Mouse (Mus musculus) liver, embryonic 13.5 days (tissue): ENCODE measurements around the gene Desi2. TPM values are rescaled to one million over a fixed set of nuclear protein-coding genes. Genes with fewer than 3 reads are reported as not detected.
"Not testable (repeated sequence)": the region's sequence is repeated elsewhere in the genome, so short reads cannot be mapped to it uniquely, and the experiment has no call there.

Source experiments
- ATAC-seq: fragments of 200-750 bp; cut with Nextera tagmentation; 2 replicates; pipeline ENCODE4 v1.8.0; 2017; ENCODE audit warnings: low read depth, mild to moderate bottlenecking, moderate number of reproducible peaks, moderate library complexity
- DNase-seq: peaks from one replicate; pipeline ENCODE4 v3.0.0; 2022
- H3K27ac ChIP-seq: fragments of 300-500 bp; sonication (generic); 2 replicates; pipeline ENCODE4 v1.5.1; 2015; ENCODE audit warnings: moderate library complexity, mild to moderate bottlenecking, inconsistent platforms
- H3K27me3 ChIP-seq: fragments of 300-500 bp; sonication (generic); 2 replicates; pipeline ENCODE4 v1.6.1; 2015; ENCODE audit warnings: mild to moderate bottlenecking, inconsistent platforms
- H3K36me3 ChIP-seq: fragments of 300-500 bp; sonication (generic); 2 replicates; pipeline ENCODE4 v1.6.1; 2015; ENCODE audit warnings: mild to moderate bottlenecking, inconsistent platforms
- H3K4me1 ChIP-seq: fragments of 300-500 bp; sonication (generic); replicated peaks from 2 replicates; pipeline ENCODE4 v1.6.1; 2015; ENCODE audit warnings: inconsistent platforms
- H3K4me2 ChIP-seq: fragments of 300-500 bp; sonication (generic); 2 replicates; pipeline ENCODE4 v1.6.1; 2015; ENCODE audit warnings: inconsistent platforms, mild to moderate bottlenecking, moderate library complexity
- H3K4me3 ChIP-seq: fragments of 300-500 bp; sonication (generic); replicated peaks from 2 replicates; pipeline ENCODE4 v1.5.1; 2015; ENCODE audit warnings: mild to moderate bottlenecking, inconsistent platforms
- H3K9ac ChIP-seq: fragments of 300-500 bp; sonication (generic); 2 replicates; pipeline ENCODE4 v1.6.1; 2015; ENCODE audit warnings: mild to moderate bottlenecking, inconsistent platforms
- H3K9me3 ChIP-seq: fragments of 300-500 bp; sonication (generic); replicated peaks from 2 replicates; pipeline ENCODE4 v1.6.1; 2016; ENCODE audit warnings: inconsistent platforms
- WGBS: fragments of 180-500 bp; shearing (Covaris S2); methylation state at CpG from one replicate; pipeline ENCODE4 v1.1.7; 2015; ENCODE audit not compliant: insufficient replicate concordance; 5-methylcytosine and 5-hydroxymethylcytosine counted together
- polyA plus RNA-seq: library from polyadenylated mRNA; unstranded; fragments of >200 nt; fragmentation: Nextera tagmentation; extraction: Ambion mirVana; gene quantifications from 2 replicates; pipeline ENCODE4 v1.2.1, GENCODE M21; 2015

The Desi2 gene
- polyA plus RNA-seq, 1 experiment from 2014 or later, result 11.3 TPM

DNA sequence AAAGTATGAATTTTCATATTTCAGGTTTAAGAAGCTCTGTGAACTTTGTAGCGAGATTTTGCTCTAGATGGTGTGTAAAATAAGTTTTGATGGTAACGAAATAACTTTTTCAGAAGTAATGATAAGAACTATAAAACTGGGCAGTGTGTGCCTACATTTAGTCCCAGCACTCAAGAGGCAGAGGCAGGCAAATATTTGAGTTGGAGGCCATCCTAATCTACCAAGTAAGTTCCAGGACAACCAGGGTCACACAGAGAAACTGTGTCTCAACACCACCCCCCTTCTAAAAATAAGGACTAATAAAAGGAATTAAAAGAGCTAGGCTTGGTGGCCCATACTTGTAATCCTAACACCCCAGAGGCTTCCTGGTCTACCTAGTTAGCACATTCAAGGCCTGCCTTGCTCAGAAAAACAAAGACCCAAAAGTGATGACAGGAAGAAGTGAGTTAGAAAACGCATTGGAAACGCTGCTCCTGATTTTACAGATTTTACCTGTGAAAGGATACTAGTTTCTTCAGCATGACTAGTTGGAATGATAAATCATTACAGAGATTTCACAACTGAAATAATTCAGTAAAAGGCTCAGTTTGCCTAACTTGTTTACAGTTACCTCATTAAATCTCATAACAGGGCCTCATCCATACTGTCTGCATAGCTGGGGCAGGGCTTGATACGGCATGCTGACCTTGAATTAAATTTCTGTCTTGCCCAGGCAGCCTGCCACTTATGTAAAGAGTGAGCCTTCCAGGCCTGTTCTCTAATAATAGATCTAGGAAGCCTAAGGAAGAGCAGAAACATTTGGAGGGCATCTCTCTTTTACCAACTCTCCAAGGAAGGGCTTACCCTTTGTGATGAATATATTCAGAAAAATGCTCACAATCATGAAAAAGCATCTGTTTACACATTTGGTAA is 32.2 kb downstream of the Desi2 start:
- ATAC-seq (no peak), DNase-seq (no peak)
- no peaks in the 10 kb centered on the region for H3K27me3 ChIP-seq
- no peak overlapping the region for H3K4me3 ChIP-seq
- H3K4me1 ChIP-seq, result peaks cover 3% of the 10 kb centered on the region; the same call in 1 of the 2 replicates
- H3K36me3 ChIP-seq, result peaks cover 6% of the 10 kb centered on the region; the same call in 1 of the 2 replicates
- peaks cover 1% of the 10 kb centered on the region; the same call in 1 of the 2 replicates for H3K9me3 ChIP-seq
- no peak overlapping the region for H3K9ac ChIP-seq
- H3K4me2 ChIP-seq, result no peak overlapping the region
- H3K27ac ChIP-seq, result no peak overlapping the region
- WGBS, result 74% methylated on average over 5 of the region's 5 CpGs

DNA sequence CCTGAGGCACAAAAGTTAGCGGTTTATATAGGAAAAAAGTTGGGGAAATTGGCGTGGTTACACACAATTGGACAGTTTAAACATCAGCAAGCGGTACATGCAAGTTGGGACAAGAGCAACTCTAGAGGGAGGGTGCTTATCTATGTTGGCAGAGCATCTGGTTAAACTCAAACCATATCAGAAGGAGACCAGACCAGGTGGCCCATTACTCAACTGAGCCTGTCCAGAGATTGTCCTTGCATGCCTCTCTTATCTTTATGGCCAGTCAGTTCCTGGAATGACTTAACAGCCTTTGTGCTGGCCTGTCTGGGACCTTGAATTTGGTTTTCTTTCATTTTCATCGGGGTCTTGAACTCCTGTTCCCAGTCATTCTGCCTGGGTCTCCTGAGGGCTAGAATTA is 41.7 kb downstream of the Desi2 start:
- H3K4me1 ChIP-seq, DNase-seq, H3K27me3 ChIP-seq, H3K27ac ChIP-seq, ATAC-seq, H3K4me2 ChIP-seq, H3K9ac ChIP-seq, H3K4me3 ChIP-seq: not testable (repeated sequence)
- WGBS, result 74% methylated on average over 4 of the region's 4 CpGs
- peaks cover 51% of the 10 kb centered on the region for H3K36me3 ChIP-seq
- peaks cover 40% of the 10 kb centered on the region for H3K9me3 ChIP-seq

DNA sequence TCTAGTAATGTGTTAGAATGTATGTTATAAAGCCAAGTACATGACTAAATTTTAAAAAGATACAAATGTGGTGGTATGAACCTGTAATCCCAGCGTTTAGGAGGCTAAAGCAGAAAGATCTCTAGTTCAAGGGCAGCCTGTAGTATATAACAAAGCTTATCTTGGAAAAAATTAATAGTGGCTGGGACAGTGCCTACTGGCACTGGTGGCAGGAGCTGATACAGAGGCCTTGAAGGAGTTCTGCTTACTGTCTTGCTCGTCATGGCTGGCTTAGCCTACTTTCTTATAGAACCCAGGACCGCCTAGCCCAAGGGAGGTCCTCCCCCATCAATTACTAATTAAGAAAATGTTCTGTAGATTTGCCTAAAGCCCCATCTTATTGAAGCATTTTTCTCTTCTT is 46.9 kb downstream of the Desi2 start:
- Histone ChIP-seq H3K9me3 (peaks cover under 1% of the 10 kb centered on the region), H3K27me3 (no peaks in the 10 kb centered on the region), H3K4me1 (no peaks in the 10 kb centered on the region; the same call in 1 of the 2 replicates), H3K9ac (no peak overlapping the region), H3K36me3 (peaks cover 6% of the 10 kb centered on the region), H3K4me2 (no peak overlapping the region), H3K27ac (no peak overlapping the region), H3K4me3 (no peak overlapping the region)
- ATAC-seq (no peak), DNase-seq (no peak)
- 64% methylated on average over 3 of the region's 3 CpGs for WGBS

DNA sequence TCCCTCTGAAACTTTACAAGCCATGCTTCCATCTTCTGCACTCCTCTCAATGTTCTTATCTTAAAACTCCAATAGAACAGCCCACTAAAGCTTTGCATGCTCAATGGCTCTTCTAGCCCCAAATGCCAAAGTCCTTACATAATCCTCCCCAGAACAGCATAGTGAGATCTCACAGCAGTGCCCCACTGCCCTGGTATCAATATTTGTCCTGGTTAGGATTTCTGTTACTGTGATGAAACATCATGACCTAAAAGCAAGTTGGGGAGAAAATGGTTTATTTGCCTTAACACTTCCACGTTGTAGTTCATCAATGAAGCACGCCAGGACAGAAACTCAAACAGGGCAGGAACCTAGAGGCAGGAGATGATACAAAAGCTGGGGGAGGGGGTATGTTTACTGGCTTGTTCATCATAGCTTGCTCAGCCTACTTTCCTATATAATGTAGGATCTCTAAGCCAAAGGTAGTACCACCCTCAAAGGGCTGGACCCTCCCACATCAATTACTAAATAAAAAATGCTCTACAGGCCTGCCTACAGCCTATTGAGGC is 48.8 kb downstream of the Desi2 start:
- Histone ChIP-seq H3K4me2 (no peak overlapping the region), H3K4me1 (no peaks in the 10 kb centered on the region; the same call in 1 of the 2 replicates), H3K36me3 (0 out of 2 replicates have a peak, but pooled peaks cover 2% of the 10 kb centered on the region), H3K27me3 (no peaks in the 10 kb centered on the region), H3K4me3 (no peak overlapping the region), H3K9ac (no peak overlapping the region), H3K27ac (no peak overlapping the region), H3K9me3 (no peaks in the 10 kb centered on the region)
- no peak; the same call in 1 of the 2 replicates for ATAC-seq
- 63% methylated on average over 2 of the region's 2 CpGs for WGBS
- no peak for DNase-seq

DNA sequence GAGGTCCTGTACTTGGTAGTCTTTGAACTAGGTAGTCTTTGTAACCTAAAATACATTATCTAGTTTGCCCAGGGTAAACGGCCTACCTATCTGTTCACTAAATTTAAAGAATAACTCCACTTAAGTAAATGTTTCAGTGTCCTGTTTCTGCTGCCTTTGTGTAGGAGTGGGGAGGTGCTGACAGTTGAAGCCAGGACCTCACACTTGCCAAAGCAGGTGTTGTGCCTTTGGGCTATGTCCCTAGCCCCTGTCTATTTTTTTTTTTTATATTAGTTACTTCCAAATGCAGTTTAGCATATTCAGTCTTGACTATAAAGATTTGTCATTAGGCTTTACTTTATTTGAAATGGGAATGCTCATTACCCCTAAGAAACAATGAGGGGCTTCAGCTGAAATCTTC is 51.5 kb downstream of the Desi2 start:
- DNase-seq (no peak), ATAC-seq (no peak)
- WGBS, result 76% methylated on average over 1 of the region's 1 CpGs
- no peak overlapping the region for H3K27ac ChIP-seq
- no peaks in the 10 kb centered on the region for H3K27me3 ChIP-seq
- H3K36me3 ChIP-seq, result no peaks in the 10 kb centered on the region
- H3K4me2 ChIP-seq, result no peak overlapping the region
- H3K4me3 ChIP-seq, result no peak overlapping the region
- H3K4me1 ChIP-seq, result no peaks in the 10 kb centered on the region; the same call in 1 of the 2 replicates
- H3K9me3 ChIP-seq, result no peaks in the 10 kb centered on the region
- no peak overlapping the region for H3K9ac ChIP-seq

DNA sequence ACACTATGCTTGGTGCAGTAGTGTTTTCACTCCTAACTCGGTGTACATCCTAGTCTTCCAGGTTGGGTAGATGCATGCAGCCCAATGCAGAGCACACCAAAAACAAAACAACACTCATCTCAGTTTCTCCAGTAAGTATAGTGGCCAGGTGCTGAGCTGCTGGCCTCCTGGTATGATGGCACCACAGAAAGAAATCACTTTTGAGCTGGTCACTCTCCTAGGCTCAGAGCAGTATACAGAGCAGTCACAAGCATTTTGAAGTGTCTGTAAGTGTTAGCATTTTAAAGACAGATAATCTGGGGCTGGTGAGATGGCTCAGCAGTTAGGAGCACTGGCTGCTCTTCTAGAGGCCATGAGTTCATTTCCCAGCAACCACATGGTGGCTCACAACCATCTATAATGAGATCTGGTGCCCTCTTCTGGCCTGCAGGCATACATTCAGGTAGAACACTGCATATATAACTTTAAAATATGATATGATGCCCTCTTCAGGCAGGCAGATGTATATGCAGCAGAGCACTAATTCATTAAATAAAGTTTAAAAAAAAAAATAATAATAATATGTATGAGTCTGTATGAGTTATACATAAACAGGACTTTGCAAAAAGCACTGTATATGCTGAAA is 54.8 kb downstream of the Desi2 start:
- Histone ChIP-seq H3K4me3 (no peak overlapping the region), H3K9me3 (no peaks in the 10 kb centered on the region), H3K36me3 (peaks cover 12% of the 10 kb centered on the region), H3K4me1 (no peaks in the 10 kb centered on the region), H3K27ac (no peak overlapping the region), H3K9ac (no peak overlapping the region), H3K4me2 (no peak overlapping the region), H3K27me3 (no peaks in the 10 kb centered on the region)
- WGBS, result 94% methylated on average over 1 of the region's 1 CpGs
- no peak; the same call in 1 of the 2 replicates for ATAC-seq
- DNase-seq, result no peak

DNA sequence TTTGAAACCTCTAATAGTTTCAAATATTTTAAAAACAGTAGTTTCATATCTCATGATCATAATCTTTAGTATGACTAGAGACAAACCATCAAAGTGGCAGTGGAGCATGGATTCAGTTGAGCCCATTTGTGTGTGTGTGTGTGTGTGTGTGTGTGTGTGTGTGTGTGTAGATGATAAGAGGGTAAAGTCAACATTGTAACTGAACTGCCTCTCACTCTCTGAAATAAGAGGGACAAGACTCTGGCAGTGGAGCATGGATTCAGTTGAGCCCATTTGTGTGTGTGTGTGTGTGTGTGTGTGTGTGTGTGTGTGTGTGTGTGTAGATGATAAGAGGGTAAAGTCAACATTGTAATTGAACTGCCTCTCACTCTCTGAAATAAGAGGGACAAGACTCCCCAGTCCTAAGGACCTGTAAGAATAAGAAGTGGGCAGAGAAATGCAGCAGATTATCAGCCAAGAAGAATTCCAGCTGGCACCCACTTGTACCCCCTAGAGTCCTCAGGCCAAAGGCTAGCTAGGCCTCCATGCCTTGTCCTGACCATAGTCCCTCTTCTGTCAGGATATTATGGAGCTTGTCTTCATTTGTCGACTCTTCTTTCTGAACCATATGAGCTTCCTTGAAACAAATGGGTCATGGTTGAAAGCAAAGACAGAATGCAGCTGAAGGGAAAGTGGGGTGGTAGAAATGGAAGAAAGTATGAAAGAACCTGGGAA is 61.0 kb downstream of the Desi2 start:
- H3K27me3 ChIP-seq, result no peaks in the 10 kb centered on the region
- H3K4me2 ChIP-seq, result no peak overlapping the region
- H3K9ac ChIP-seq, result no peak overlapping the region
- no peak overlapping the region for H3K27ac ChIP-seq
- peak; percentile 41; the same call in 1 of the 2 replicates for ATAC-seq
- 82% methylated on average over 1 of the region's 1 CpGs for WGBS
- no peak overlapping the region for H3K4me3 ChIP-seq
- no peak for DNase-seq
- no peaks in the 10 kb centered on the region for H3K9me3 ChIP-seq
- H3K36me3 ChIP-seq, result peaks cover 19% of the 10 kb centered on the region
- no peaks in the 10 kb centered on the region; the same call in 1 of the 2 replicates for H3K4me1 ChIP-seq

DNA sequence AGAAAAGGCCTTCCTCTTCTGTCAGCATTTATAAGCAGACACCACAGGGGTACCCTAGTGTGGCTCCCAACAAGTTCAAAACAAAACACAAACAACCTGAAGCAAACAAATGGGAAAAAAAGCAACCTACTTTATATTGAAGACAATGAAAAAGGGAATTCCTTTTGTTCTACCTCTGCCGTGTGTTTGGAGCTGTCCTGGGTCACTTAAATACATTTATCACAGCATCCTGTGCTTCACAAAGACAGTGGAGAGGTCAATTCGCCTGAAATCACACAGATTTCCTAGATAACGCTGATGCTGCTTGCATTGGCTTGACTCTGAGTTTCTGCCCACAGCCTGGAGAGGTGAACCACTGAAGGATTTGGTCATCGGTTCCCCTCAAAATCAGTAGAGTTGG is 67.4 kb downstream of the Desi2 start:
- no peak overlapping the region for H3K27ac ChIP-seq
- no peak overlapping the region for H3K4me2 ChIP-seq
- ATAC-seq (no peak), DNase-seq (no peak)
- H3K9me3 ChIP-seq, result no peaks in the 10 kb centered on the region
- peaks cover 12% of the 10 kb centered on the region; the same call in 1 of the 2 replicates for H3K36me3 ChIP-seq
- no peak overlapping the region for H3K9ac ChIP-seq
- H3K27me3 ChIP-seq, result no peaks in the 10 kb centered on the region
- no peaks in the 10 kb centered on the region for H3K4me1 ChIP-seq
- WGBS, result 64% methylated on average over 4 of the region's 4 CpGs
- no peak overlapping the region for H3K4me3 ChIP-seq

DNA sequence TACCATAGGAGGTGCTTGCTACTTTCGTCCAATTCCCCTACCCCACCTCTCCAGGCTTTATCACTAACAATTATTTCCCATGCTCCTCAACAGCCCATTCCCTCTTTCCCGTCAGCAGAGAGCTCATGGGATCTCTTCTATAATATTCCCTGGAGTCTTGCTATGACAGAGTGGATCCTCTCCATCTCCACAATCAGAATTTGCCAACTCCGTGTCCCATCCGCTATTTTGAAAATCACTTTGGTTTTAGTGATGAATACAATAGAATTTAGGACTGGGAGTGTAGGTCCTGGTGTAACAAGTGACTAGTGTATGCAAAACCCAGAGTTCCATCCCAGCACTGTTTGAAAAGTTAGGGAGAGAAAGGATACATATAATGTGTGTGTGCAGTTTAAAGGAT is 69.1 kb downstream of the Desi2 start:
- Histone ChIP-seq H3K9ac (no peak overlapping the region), H3K4me3 (no peak overlapping the region), H3K27ac (no peak overlapping the region), H3K4me2 (no peak overlapping the region), H3K27me3 (no peaks in the 10 kb centered on the region), H3K36me3 (0 out of 2 replicates have a peak, but pooled peaks cover 7% of the 10 kb centered on the region), H3K9me3 (no peaks in the 10 kb centered on the region), H3K4me1 (no peaks in the 10 kb centered on the region)
- ATAC-seq, result no peak
- DNase-seq, result no peak
- 79% methylated on average over 4 of the region's 4 CpGs for WGBS

DNA sequence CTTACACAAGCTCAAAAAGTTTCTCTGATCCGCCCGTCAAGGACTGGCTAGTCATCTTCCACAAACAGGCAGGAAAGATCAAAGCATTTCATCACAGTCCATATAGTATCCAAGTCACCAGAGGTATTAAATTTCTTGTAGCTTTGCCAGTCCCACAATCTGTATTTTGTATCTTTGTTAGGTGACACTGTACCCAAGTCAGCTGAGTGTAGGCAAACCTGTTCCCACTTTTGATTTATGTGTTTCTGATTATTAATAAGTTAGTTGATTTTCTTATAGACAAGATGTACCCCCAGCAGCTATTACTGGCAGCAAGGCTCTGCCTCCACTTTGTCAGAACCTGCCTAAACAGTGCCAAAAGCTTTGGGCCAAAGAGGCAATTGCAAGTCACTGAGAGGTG is 71.6 kb downstream of the Desi2 start:
- Histone ChIP-seq H3K9me3 (no peaks in the 10 kb centered on the region), H3K4me2 (no peak overlapping the region), H3K27me3 (no peaks in the 10 kb centered on the region), H3K4me3 (no peak overlapping the region), H3K4me1 (no peaks in the 10 kb centered on the region), H3K36me3 (0 out of 2 replicates have a peak, but pooled peaks cover 7% of the 10 kb centered on the region), H3K9ac (no peak overlapping the region), H3K27ac (no peak overlapping the region)
- WGBS, result 72% methylated on average over 2 of the region's 2 CpGs
- DNase-seq (no peak), ATAC-seq (no peak)

DNA sequence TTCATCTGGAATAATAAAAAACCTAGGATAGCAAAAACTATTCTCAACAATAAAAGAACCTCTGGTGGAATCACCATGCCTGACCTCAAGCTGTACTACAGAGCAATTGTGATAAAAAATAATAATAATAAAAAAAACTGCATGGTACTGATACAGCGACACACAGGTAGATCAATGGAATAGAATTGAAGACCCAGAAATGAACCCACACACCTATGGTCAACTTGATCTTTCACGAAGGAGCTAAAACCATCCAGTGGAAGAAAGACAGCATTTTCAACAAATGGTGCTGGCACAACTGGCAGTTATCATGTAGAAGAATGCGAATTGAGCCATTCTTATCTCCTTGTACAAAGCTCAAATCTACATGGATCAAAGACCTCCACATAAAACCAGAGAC is 78.2 kb downstream of the Desi2 start:
- WGBS, result 70% methylated on average over 3 of the region's 3 CpGs
- not testable (repeated sequence) for H3K4me2 ChIP-seq

More for the DNA sequence above, 78.2 kb downstream of the Desi2 start:
- H3K9ac ChIP-seq, DNase-seq, H3K27ac ChIP-seq, H3K27me3 ChIP-seq, H3K9me3 ChIP-seq, H3K4me3 ChIP-seq, H3K4me1 ChIP-seq, H3K36me3 ChIP-seq, ATAC-seq: not testable (repeated sequence)
